Mouse (Mus musculus) kidney, adult 2 months (tissue): Measurements from ENCODE around the gene Zfp36l2.

Experiments
- CTCF ChIP-seq: fragments of 200-500 bp; conservative IDR thresholded peaks from 2 replicates; pipeline ENCODE4 v1.5.1; 2011; ENCODE audit warnings: low read depth, mild to moderate bottlenecking, control low read depth, low read length, moderate library complexity, mixed read lengths; ENCODE audit not compliant: insufficient read depth, insufficient read length
- POLR2A ChIP-seq: fragments of 200-500 bp; IDR thresholded peaks from one replicate; pipeline ENCODE4 v1.6.1; 2011; ENCODE audit warnings: low read depth, low read length, control low read depth

- TF ChIP-seq CTCF (no peak), POLR2A (no peak)
Observed at GRCm38 (mm10) chr17:84215264-84215960, 27.7 kb upstream of the Zfp36l2 start.
